Mouse (Mus musculus): ENCODE data around the gene Vipas39.

GRCm38 (mm10) chr12:87299657-87300440 lies 33.8 kb upstream of the Vipas39 start, which contains the start of gene Ism2:
- no peak; the same call in 1 of the 2 replicates for TF ChIP-seq CTCF (IDR thresholded peaks at IDR 0.05)
- TF ChIP-seq EP300 (IDR thresholded peaks at IDR 0.05): no peak

All from lung, postnatal 0 days (tissue).